Mouse (Mus musculus) kidney, adult 2 months (tissue): ENCODE results near the gene Tmigd1.

Source experiments
- CTCF ChIP-seq: fragments of 200-500 bp; conservative IDR thresholded peaks from 2 replicates; pipeline ENCODE4 v1.5.1; 2011; ENCODE audit warnings: low read depth, mild to moderate bottlenecking, control low read depth, low read length, moderate library complexity, mixed read lengths; ENCODE audit not compliant: insufficient read depth, insufficient read length
- POLR2A ChIP-seq: fragments of 200-500 bp; IDR thresholded peaks from one replicate; pipeline ENCODE4 v1.6.1; 2011; ENCODE audit warnings: low read depth, low read length, control low read depth

- no peak for TF ChIP-seq POLR2A
- no peak for TF ChIP-seq CTCF
Observed at GRCm38 (mm10) chr11:76859261-76859660, 42.7 kb upstream of the Tmigd1 start.
